Mouse (Mus musculus) A20 (cell line): ENCODE measurements around the gene Cisd2.

Experiments used
- DNase-seq: peaks from one replicate; pipeline ENCODE4 v3.0.0-alpha.2; 2011; ENCODE audit warnings: low read depth, low spot score

Cisd2 gene

GRCm38 (mm10) chr3:135411824-135412223, 11.9 kb downstream of the Cisd2 start:
- no peak for DNase-seq

- no peak for DNase-seq
These were observed 12.7 kb downstream of the Cisd2 start for GRCm38 (mm10) chr3:135411056-135411455.

GRCm38 (mm10) chr3:135409219-135409618, 14.5 kb downstream of the Cisd2 start:
- DNase-seq: no peak

- no peak for DNase-seq
These were observed 16.4 kb downstream of the Cisd2 start for GRCm38 (mm10) chr3:135407351-135407750.

GRCm38 (mm10) chr3:135404599-135404998, 19.1 kb downstream of the Cisd2 start:
- DNase-seq: no peak

- DNase-seq: no peak
These were observed 19.9 kb downstream of the Cisd2 start for GRCm38 (mm10) chr3:135403856-135404255.

GRCm38 (mm10) chr3:135403211-135403610, 20.5 kb downstream of the Cisd2 start:
- no peak for DNase-seq

GRCm38 (mm10) chr3:135402201-135402658, 21.5 kb downstream of the Cisd2 start:
- DNase-seq: peak; percentile 84

- no peak for DNase-seq
These were observed 26.6 kb downstream of the Cisd2 start for GRCm38 (mm10) chr3:135397112-135397511.

- no peak for DNase-seq
These were observed 27.6 kb downstream of the Cisd2 start for GRCm38 (mm10) chr3:135396081-135396480.

- DNase-seq: no peak
These were observed 28.6 kb downstream of the Cisd2 start for GRCm38 (mm10) chr3:135395085-135395484.

GRCm38 (mm10) chr3:135393186-135393585, 30.5 kb downstream of the Cisd2 start:
- no peak for DNase-seq

GRCm38 (mm10) chr3:135379868-135380267, 43.9 kb downstream of the Cisd2 start:
- DNase-seq: no peak

- DNase-seq: peak; percentile 69
These were observed 46.3 kb downstream of the Cisd2 start for GRCm38 (mm10) chr3:135377445-135377844.

- no peak for DNase-seq
These were observed 47.9 kb downstream of the Cisd2 start for GRCm38 (mm10) chr3:135375836-135376235.

GRCm38 (mm10) chr3:135357394-135357793, 66.3 kb downstream of the Cisd2 start:
- DNase-seq: no peak
